Mouse (Mus musculus): ENCODE results near the gene Ifit3b. TPM values are rescaled to one million over a fixed set of nuclear protein-coding genes. Genes with fewer than 3 reads are reported as not detected.

Ifit3b gene
- polyA plus RNA-seq, 1 experiment from 2014 or later: 0.32 TPM

GRCm38 (mm10) chr19:34655227-34655805 lies 47.5 kb downstream of the Ifit3b start:
- no peak for ATAC-seq (ENCODE audit: borderline replicate concordance, extremely low read depth, low FRiP score, low TSS enrichment)
- Histone ChIP-seq H3K4me2 (no peak overlapping the region), H3K4me1 (no peaks in the 10 kb centered on the region), H3K36me3 (no peaks in the 10 kb centered on the region), H3K9me3 (no peaks in the 10 kb centered on the region), H3K9ac (no peak overlapping the region), H3K27ac (no peak overlapping the region), H3K4me3 (no peak overlapping the region), H3K27me3 (no peaks in the 10 kb centered on the region)
- 72% methylated on average over 10 of the region's 10 CpGs for WGBS

DNA sequence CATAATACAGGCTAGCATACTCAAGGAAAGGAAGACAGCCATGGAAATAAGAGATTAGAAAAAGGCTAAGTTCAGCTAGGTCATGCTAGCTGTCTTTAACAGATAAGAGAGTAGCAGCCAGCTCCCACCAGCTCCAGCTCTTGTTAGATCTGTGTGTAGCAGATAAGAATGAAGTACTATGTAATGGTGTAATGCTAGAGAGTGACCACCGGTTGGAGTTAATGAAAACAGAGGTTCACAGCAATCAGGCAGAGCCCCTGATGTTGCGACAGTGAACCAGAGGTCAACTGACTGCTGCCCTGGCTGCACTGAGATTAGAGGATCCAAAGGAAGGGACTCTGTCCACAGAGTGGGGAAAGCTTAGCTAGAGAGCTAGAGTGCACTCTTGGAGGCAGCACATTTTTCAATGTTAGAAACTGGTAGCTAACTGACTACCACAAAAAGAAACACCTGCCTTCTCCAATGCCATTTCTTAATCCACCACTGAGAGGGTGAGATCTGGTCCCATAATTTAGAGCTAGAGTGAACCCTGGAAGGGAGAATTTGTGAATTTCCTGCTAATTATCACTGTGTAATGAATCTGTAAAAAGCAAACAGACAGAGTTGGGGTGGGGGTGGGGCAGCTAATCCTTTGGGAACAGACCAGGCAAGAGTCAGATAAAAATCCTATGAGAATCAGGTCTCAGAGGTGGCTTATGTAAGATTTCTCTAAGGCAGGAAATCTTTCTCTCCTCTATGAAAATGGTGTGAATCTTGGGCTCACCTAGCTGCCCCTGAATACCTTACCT lies 48.9 kb downstream of the Ifit3b start:
- peak; percentile 49; the same call in 1 of the 2 replicates for ATAC-seq (ENCODE audit: borderline replicate concordance, extremely low read depth, low FRiP score, low TSS enrichment)
- Histone ChIP-seq H3K27ac (no peak overlapping the region), H3K4me2 (no peak overlapping the region)

GRCm38 (mm10) chr19:34662067-34662507 lies 54.3 kb downstream of the Ifit3b start:
- Histone ChIP-seq H3K9me3 (no peaks in the 10 kb centered on the region), H3K36me3 (no peaks in the 10 kb centered on the region), H3K27me3 (no peaks in the 10 kb centered on the region), H3K4me3 (peak overlapping the region; percentile 43), H3K9ac (peak overlapping the region; percentile 32; the same call in 1 of the 2 replicates), H3K4me1 (peaks cover 5% of the 10 kb centered on the region; the same call in 1 of the 2 replicates), H3K27ac (no peak overlapping the region), H3K4me2 (peak overlapping the region; percentile 61)
- 16% methylated on average over 13 of the region's 13 CpGs for WGBS
- peak; percentile 88 for ATAC-seq (ENCODE audit: borderline replicate concordance, extremely low read depth, low FRiP score, low TSS enrichment)

More for the DNA sequence above, 48.9 kb downstream of the Ifit3b start:
- Histone ChIP-seq H3K9me3 (no peaks in the 10 kb centered on the region), H3K36me3 (no peaks in the 10 kb centered on the region), H3K27me3 (no peaks in the 10 kb centered on the region), H3K4me1 (no peaks in the 10 kb centered on the region), H3K9ac (no peak overlapping the region), H3K4me3 (no peak overlapping the region)
- 19% methylated on average over 2 of the region's 2 CpGs for WGBS

DNA sequence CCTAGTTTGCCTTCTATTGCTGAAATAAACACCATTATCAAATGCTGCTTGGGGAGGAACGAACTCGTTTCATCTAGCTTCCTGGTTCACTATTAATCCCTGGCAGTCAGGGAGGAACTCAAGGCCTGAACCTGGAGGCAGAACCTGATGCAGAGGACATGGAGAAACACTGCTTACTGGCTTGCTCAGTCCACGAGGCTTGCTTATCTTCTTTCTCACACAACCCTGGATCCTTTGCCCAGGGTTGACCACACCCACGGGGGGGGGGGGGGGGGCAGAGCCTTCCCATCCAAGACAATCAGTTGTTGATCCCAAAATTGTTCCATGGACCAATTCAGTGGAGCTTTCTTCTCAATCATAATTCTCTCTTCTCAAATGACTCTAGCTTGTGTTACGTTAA lies 55.0 kb downstream of the Ifit3b start:
- Histone ChIP-seq H3K4me2 (peak overlapping the region; percentile 61; the same call in 1 of the 2 replicates), H3K27ac (no peak overlapping the region), H3K36me3 (no peaks in the 10 kb centered on the region), H3K4me1 (peaks cover 5% of the 10 kb centered on the region; the same call in 1 of the 2 replicates), H3K9me3 (no peaks in the 10 kb centered on the region), H3K4me3 (no peak overlapping the region), H3K9ac (no peak overlapping the region), H3K27me3 (no peaks in the 10 kb centered on the region)
- ATAC-seq (ENCODE audit: borderline replicate concordance, extremely low read depth, low FRiP score, low TSS enrichment): no peak
- 39% methylated on average over 5 of the region's 5 CpGs for WGBS

Other genes starting within 250 kb of the Ifit3b start
- 0.60 and 0.66 TPM in 2 replicates for gene Ch25h, start 132.8 kb upstream of the Ifit3b start, polyA plus RNA-seq (2015; fragmentation: Nextera tagmentation; extraction: Ambion mirVana)
- 47.9 and 48.5 TPM in 2 replicates for gene Lipa, start 80.5 kb upstream of the Ifit3b start, polyA plus RNA-seq (2015; fragmentation: Nextera tagmentation; extraction: Ambion mirVana)
- gene Ifit2, start 57.3 kb upstream of the Ifit3b start, polyA plus RNA-seq (2015; fragmentation: Nextera tagmentation; extraction: Ambion mirVana): 12.7 and 12.9 TPM in 2 replicates
- gene Ifit3, start 24.4 kb upstream of the Ifit3b start, polyA plus RNA-seq (2015; fragmentation: Nextera tagmentation; extraction: Ambion mirVana): 0.62 and 0.92 TPM in 2 replicates
- gene Ifit1bl1, start 6.0 kb upstream of the Ifit3b start, polyA plus RNA-seq (2015; fragmentation: Nextera tagmentation; extraction: Ambion mirVana): 0.54 and 0.63 TPM in 2 replicates
- 0.07 and 0.08 TPM in 2 replicates for gene Ifit1bl2, start 32.8 kb downstream of the Ifit3b start, polyA plus RNA-seq (2015; fragmentation: Nextera tagmentation; extraction: Ambion mirVana)
- 0.29 and 0.62 TPM in 2 replicates for gene Ifit1, start 32.9 kb downstream of the Ifit3b start, polyA plus RNA-seq (2015; fragmentation: Nextera tagmentation; extraction: Ambion mirVana)
- gene Slc16a12, start 139.3 kb downstream of the Ifit3b start, polyA plus RNA-seq (2015; fragmentation: Nextera tagmentation; extraction: Ambion mirVana): 14.8 TPM in 2 replicates